Mouse (Mus musculus): ENCODE results near the gene Rnf2. TPM values are rescaled to one million over a fixed set of nuclear protein-coding genes. Genes with fewer than 3 reads are reported as not detected.

Rnf2 gene
- polyA plus RNA-seq, 1 experiment = 25.8 TPM

DNA sequence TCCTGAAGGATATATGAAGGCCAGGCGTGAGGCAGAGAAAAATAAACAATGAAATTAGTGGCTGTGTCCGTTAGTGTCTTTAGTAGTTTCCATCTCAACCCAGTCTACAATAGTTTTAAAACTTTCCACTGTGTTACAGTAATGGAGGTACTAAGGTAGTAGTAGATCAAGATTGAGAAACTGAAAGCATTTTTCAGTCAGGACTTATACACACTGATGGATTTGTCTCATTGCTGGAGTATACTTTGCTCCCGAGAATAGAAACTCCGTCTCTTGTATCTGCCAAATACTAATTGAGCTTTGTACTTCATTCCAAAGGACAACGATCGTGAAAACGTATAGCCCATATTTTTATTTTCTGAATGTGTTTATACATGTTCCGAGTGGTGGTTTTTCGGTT is 71.4 kb downstream of the Rnf2 start:
- no peak overlapping the region for H3K27ac ChIP-seq (ENCODE audit: control insufficient read depth, insufficient read depth, low read depth, low read length, poor library complexity)
- no peak for TF ChIP-seq POLR2A (IDR thresholded peaks at IDR 0.05; ENCODE audit: borderline replicate concordance, control insufficient read depth, low read depth, low read length)
- no peak for TF ChIP-seq CTCF (IDR thresholded peaks at IDR 0.05; ENCODE audit: control insufficient read depth, insufficient read depth, low read length)
- peak overlapping the region; percentile 88 for H3K4me3 ChIP-seq (replicated peaks; ENCODE audit: control insufficient read depth, low read depth, low read length)
- WGBS = 26% methylated on average over 9 of the region's 9 CpGs
- H3K4me1 ChIP-seq (ENCODE audit: control insufficient read depth, insufficient read depth, low read length) = no peaks in the 10 kb centered on the region; the same call in 1 of the 2 replicates

DNA sequence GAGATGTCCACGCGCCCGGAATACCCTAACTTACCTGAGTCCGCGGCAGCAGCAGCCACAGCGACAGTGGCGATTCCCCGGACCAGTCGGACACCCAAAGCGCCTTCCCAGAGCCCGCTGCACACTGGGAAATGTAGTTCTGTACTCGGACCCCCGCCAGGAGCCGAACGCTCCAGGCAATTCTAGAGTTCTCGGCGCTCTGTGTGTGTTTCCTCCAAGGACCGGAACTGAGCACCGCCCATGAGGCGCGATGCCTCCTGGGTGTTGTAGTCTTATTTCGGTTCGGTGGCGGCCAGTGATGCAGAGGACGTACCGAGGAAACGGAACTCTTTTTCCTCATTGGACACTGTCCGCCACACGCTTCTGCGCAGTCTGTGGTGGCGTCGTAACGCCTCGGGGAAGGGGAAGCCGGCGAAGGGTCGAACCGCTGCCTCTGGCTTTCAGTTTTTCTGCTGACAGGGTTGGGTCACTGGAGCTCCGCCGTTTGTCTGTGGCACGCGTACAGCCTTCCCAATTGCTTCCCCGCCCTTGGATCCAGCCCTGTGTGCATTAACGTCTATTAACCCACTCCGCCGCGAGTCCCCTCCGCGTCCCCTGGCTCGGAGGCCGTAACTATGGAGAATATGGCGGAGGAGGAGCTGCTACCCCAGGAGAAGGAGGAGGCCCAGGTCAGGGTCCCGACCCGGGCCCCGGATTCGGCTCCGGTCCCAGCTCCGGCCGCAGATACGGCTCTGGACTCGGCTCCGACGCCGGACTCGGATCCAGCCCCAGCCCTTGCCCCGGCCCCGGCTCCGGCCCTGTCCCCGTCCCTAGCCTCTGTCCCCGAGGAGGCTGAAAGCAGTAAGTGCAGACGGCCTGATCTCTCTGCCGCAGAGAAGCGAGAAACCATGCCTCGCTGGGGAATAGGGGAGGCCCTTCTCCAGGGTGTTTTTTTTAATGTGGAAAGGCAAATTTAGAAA is 72.2 kb downstream of the Rnf2 start, which contains the start of the genes Swt1 and Trmt1l:
Gene Swt1, minus strand, starts transcription at position 193 of the 959 bp plus-strand sequence.
Gene Trmt1l, plus strand, starts transcription at position 280 of the 959 bp plus-strand sequence.
- Histone ChIP-seq H3K27ac (ENCODE audit: control insufficient read depth, insufficient read depth, low read depth, low read length, poor library complexity) (peak within 1 kb of the TSS; percentile 96), H3K4me1 (ENCODE audit: control insufficient read depth, insufficient read depth, low read length) (no peaks in the 10 kb centered on the region; the same call in 1 of the 2 replicates), H3K4me3 (replicated peaks; ENCODE audit: control insufficient read depth, low read depth, low read length) (peak within 1 kb of the TSS; percentile 88)
- TF ChIP-seq CTCF (IDR thresholded peaks at IDR 0.05; ENCODE audit: control insufficient read depth, insufficient read depth, low read length) (no peak), POLR2A (IDR thresholded peaks at IDR 0.05; ENCODE audit: borderline replicate concordance, control insufficient read depth, low read depth, low read length) (peak; percentile 97)
- under 1% methylated on average over 74 of the region's 74 CpGs for WGBS

DNA sequence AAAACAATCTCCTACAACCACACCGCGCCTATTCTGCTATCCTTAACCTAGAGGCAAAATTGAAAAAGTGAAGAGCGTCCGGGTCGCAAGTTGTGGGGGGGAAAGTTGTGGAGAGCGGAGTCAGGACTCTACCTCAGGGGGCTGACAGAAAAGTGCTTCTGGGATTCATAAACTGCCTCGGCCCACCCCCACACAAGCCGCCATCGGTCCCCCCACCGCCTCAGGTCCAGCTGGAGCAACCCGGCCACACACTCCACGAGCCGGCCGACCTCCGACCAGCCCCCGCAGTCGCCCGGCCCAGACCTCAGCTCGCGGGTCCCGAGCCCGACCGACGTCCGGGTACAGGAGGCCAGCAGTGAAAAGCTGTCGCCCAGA is 72.9 kb downstream of the Rnf2 start:
- H3K4me3 ChIP-seq (replicated peaks; ENCODE audit: control insufficient read depth, low read depth, low read length) = peak overlapping the region; percentile 88
- under 1% methylated on average over 26 of the region's 26 CpGs for WGBS
- peak overlapping the region; percentile 66 for H3K27ac ChIP-seq (ENCODE audit: control insufficient read depth, insufficient read depth, low read depth, low read length, poor library complexity)
- TF ChIP-seq POLR2A (IDR thresholded peaks at IDR 0.05; ENCODE audit: borderline replicate concordance, control insufficient read depth, low read depth, low read length) (no peak), CTCF (IDR thresholded peaks at IDR 0.05; ENCODE audit: control insufficient read depth, insufficient read depth, low read length) (no peak)
- no peaks in the 10 kb centered on the region; the same call in 1 of the 2 replicates for H3K4me1 ChIP-seq (ENCODE audit: control insufficient read depth, insufficient read depth, low read length)

DNA sequence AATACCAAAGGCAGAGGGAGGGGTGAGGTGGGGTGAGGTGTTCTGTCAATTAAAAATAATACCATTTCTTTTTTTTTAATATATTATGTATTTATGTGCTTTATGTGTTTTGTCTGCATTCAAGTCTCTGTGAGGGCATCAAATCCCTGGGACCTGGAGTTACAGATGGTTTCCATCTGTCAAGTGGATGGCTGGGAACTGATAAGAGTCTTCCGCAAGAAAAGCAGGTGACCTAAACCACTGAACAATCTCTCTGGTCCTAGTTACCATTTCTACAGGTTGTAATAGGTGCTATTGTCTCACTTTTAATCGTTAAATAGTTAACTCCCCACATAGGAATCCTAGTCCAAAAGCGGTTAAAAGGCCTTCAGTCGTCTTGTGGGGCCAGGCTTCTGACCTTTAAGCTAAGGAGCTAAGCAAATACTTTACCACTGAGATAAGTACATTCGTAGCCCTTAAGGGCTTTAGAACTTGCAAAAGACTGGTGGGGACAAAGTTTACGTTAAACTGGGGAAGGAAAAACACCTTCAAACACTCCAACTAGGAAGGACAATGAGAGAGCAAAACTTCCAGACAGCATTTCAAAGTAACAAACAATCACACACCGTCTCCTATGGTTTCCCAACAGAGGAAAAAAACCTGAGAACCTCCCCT is 73.7 kb downstream of the Rnf2 start:
- H3K27ac ChIP-seq (ENCODE audit: control insufficient read depth, insufficient read depth, low read depth, low read length, poor library complexity) = no peak overlapping the region
- 36% methylated on average over 7 of the region's 7 CpGs for WGBS
- H3K4me3 ChIP-seq (replicated peaks; ENCODE audit: control insufficient read depth, low read depth, low read length) = peak overlapping the region; percentile 42

DNA sequence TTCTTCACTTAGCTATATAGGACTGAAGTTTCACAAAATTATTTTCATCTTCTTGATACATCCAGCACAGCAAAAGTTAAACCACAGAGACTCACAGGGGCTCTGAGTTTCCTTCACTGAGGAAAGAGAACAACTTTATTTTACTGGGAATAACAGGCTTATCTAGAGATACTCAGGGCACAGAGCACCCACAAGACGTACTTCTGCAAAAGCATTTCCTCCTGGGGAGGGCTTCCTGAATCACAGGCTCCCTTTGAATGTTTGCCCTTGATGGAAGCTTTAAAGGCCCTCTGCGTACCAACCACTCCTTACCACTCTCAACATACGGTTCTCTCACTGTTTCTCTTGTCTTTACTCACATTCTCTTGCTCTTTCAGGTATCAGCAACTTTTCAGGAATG is 78.6 kb downstream of the Rnf2 start:
- H3K27ac ChIP-seq (ENCODE audit: control insufficient read depth, insufficient read depth, low read depth, low read length, poor library complexity) = no peak overlapping the region

More for the DNA sequence above, 73.7 kb downstream of the Rnf2 start:
- no peaks in the 10 kb centered on the region; the same call in 1 of the 2 replicates for H3K4me1 ChIP-seq (ENCODE audit: control insufficient read depth, insufficient read depth, low read length)
- TF ChIP-seq CTCF (IDR thresholded peaks at IDR 0.05; ENCODE audit: control insufficient read depth, insufficient read depth, low read length) (no peak), POLR2A (IDR thresholded peaks at IDR 0.05; ENCODE audit: borderline replicate concordance, control insufficient read depth, low read depth, low read length) (no peak)

DNA sequence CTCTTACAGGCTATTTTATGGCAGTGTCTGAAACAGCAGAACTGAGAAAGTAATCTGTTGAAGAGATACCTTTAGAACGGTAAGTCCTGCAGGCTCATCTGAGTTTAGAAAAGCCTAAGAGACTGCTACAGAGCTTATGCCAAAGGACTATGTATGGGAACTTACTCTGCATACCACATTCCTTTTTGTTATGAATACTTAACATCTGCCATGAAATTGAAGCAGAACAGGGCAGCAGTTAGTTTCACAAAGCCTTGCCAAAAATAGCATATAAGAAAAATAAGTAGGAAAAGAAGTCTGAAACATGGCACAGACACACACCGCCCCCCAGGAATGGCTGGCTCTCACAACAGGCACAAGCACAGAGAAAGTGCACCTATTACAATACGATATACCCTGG is 90.9 kb downstream of the Rnf2 start:
- TF ChIP-seq POLR2A (IDR thresholded peaks at IDR 0.05; ENCODE audit: borderline replicate concordance, control insufficient read depth, low read depth, low read length) (no peak), CTCF (IDR thresholded peaks at IDR 0.05; ENCODE audit: control insufficient read depth, insufficient read depth, low read length) (no peak)

More for the DNA sequence above, 78.6 kb downstream of the Rnf2 start:
- 12% methylated on average over 3 of the region's 3 CpGs for WGBS
- TF ChIP-seq CTCF (IDR thresholded peaks at IDR 0.05; ENCODE audit: control insufficient read depth, insufficient read depth, low read length) (no peak), POLR2A (IDR thresholded peaks at IDR 0.05; ENCODE audit: borderline replicate concordance, control insufficient read depth, low read depth, low read length) (no peak)
- Histone ChIP-seq H3K4me3 (replicated peaks; ENCODE audit: control insufficient read depth, low read depth, low read length) (no peak overlapping the region), H3K4me1 (ENCODE audit: control insufficient read depth, insufficient read depth, low read length) (no peaks in the 10 kb centered on the region)

More for the DNA sequence above, 90.9 kb downstream of the Rnf2 start:
- Histone ChIP-seq H3K27ac (ENCODE audit: control insufficient read depth, insufficient read depth, low read depth, low read length, poor library complexity) (no peak overlapping the region), H3K4me1 (ENCODE audit: control insufficient read depth, insufficient read depth, low read length) (no peaks in the 10 kb centered on the region), H3K4me3 (replicated peaks; ENCODE audit: control insufficient read depth, low read depth, low read length) (no peak overlapping the region)
- WGBS = 93% methylated on average over 3 of the region's 3 CpGs

Other genes starting within 250 kb of the Rnf2 start
- gene Ivns1abp, start 156.5 kb downstream of the Rnf2 start, polyA plus RNA-seq (2011; ENCODE audit: insufficient read depth, insufficient read length, low replicate concordance, missing spikeins) = 45.0 and 69.0 TPM in 2 replicates
- gene Swt1, start 72.5 kb downstream of the Rnf2 start, polyA plus RNA-seq (2011; ENCODE audit: insufficient read depth, insufficient read length, low replicate concordance, missing spikeins) = 9.1 and 11.1 TPM in 2 replicates
- 12.9 and 25.7 TPM in 2 replicates for gene Trmt1l, start 72.4 kb downstream of the Rnf2 start, polyA plus RNA-seq (2011; ENCODE audit: insufficient read depth, insufficient read length, low replicate concordance, missing spikeins)
- 9.5 and 16.9 TPM in 2 replicates for gene Fam129a, start 70.2 kb upstream of the Rnf2 start, polyA plus RNA-seq (2011; ENCODE audit: insufficient read depth, insufficient read length, low replicate concordance, missing spikeins)